16 mouse cellular contexts compared by ENCODE assay signal in the genomic region with DNA sequence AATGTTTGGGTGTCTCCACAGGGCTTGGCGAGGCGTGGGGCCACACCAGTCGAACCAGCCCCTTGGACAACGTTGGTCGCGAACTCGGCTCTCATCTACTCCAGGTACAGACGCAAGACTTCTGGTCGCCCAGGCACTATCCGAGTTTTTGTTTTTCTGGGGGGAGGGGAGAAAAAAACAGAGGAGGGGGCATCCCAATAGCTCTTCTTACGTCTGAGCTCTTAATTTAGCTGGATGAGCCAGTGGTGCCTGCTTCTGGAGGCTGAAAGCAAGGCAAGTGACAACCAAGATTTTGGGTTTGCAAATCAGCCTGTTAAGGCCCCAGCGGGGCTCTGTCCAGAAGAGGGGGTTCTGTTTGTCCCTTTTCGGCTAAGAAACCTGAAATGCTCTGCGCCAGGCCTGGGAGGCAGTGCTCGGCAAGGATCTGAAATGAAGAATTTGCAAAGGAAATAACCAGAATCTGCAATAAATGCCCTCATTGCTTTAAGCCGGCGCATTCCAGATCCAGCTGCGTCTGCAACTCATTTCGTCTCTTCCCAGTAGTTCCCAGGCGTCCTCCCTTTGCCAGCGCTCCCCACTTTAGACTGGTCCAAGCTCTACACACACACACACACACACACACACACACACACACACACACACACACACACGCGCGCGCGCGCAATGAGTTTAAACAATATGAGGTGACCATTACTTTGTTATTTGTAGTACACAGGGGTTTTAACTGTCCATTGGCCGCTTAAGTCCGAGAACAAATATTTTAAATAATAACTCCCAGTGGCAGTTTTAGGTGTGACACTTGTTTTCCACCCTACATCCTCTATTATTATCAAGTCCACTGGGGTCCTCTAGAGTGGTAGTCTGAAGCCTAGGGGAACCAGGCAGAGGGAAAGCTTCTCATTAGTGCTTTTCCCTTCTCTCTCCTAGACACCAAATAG. TPM values are rescaled to one million over a fixed set of nuclear protein-coding genes. Genes with fewer than 3 reads are reported as not detected.
DNase-seq lines count a peak whose midpoint lies in the region; ATAC-seq and TF ChIP-seq lines count a peak whose summit lies in the region.
"Had no signal": no experiment of that assay in that cellular context is flagged by ENCODE, and none has a peak within 500 bp of the region (broad histone marks: within the 10 kb centered on the region; RNA-seq: fewer than 3 reads in every experiment).

No protein-coding gene starts in this region.

- DNase-seq in kidney, adult 2 months = peak; percentile 26
- no peak for DNase-seq in kidney, adult 11 months
- peak; percentile 11 for DNase-seq in R1 (ENCODE audit: low read depth, low spot score)
- DNase-seq in adrenal gland, postnatal 36 days = no peak
- DNase-seq in layer of hippocampus, postnatal 10 days (ENCODE audit: low spot score in 2 of 2) = no peak
- DNase-seq in cerebellum, adult 11 months = no peak
- DNase-seq: adrenal gland, postnatal 10 days; cerebellum, adult 18-20 months; gastrocnemius, postnatal 36 days had no signal

- TF ChIP-seq CTCF in kidney, adult 2 months (conservative IDR thresholded peaks at IDR 0.05; ENCODE audit: insufficient read depth, insufficient read length, low read depth, low read length) = no peak

- TF ChIP-seq POLR2A in kidney, adult 2 months (IDR thresholded peaks at IDR 0.05; ENCODE audit: low read depth, low read length) = no peak

- peak overlapping the region; percentile 23; the same call in 1 of the 2 replicates for H3K4me2 ChIP-seq in embryonic facial prominence, embryonic 15.5 days (replicated peaks)
- H3K4me2 ChIP-seq in limb, embryonic 13.5 days (replicated peaks) = peak overlapping the region; percentile 12; the same call in 1 of the 2 replicates

- H3K9me3 ChIP-seq in embryonic facial prominence, embryonic 15.5 days (replicated peaks) = no peaks in the 10 kb centered on the region
- H3K9me3 ChIP-seq in limb, embryonic 13.5 days = no peaks in the 10 kb centered on the region

- H3K27me3 ChIP-seq in kidney, adult 2 months (replicated peaks; ENCODE audit: control insufficient read depth, insufficient read depth, low read length) = peaks cover 3% of the 10 kb centered on the region; the same call in 1 of the 2 replicates
- H3K27me3 ChIP-seq in embryonic facial prominence, embryonic 15.5 days = peaks cover 97% of the 10 kb centered on the region
- H3K27me3 ChIP-seq in limb, embryonic 13.5 days = peaks cover 95% of the 10 kb centered on the region

- H3K4me3 ChIP-seq in kidney, adult 2 months (ENCODE audit: insufficient read depth, low read depth, low read length) = peak overlapping the region; percentile 21
- no peak overlapping the region for H3K4me3 ChIP-seq in embryonic facial prominence, embryonic 15.5 days (replicated peaks)
- H3K4me3 ChIP-seq in limb, embryonic 13.5 days = no peak overlapping the region

- H3K9ac ChIP-seq in embryonic facial prominence, embryonic 15.5 days = no peak overlapping the region
- H3K9ac ChIP-seq in limb, embryonic 13.5 days = no peak overlapping the region

- H3K4me1 ChIP-seq in kidney, adult 2 months (ENCODE audit: control insufficient read depth, insufficient read depth, low read length) = peaks cover 3% of the 10 kb centered on the region; the same call in 1 of the 2 replicates
- H3K4me1 ChIP-seq in embryonic facial prominence, embryonic 15.5 days = peaks cover 20% of the 10 kb centered on the region
- peaks cover 16% of the 10 kb centered on the region; the same call in 1 of the 2 replicates for H3K4me1 ChIP-seq in limb, embryonic 13.5 days

- H3K36me3 ChIP-seq in kidney, adult 2 months (ENCODE audit: control insufficient read depth, insufficient read depth, low read length) = no peaks in the 10 kb centered on the region; the same call in 1 of the 2 replicates
- H3K36me3 ChIP-seq in embryonic facial prominence, embryonic 15.5 days = no peaks in the 10 kb centered on the region
- no peaks in the 10 kb centered on the region for H3K36me3 ChIP-seq in limb, embryonic 13.5 days

- 26% methylated on average over 29 of the region's 29 CpGs for WGBS in kidney, adult 2 months
- 11% methylated on average over 29 of the region's 29 CpGs for WGBS in embryonic facial prominence, embryonic 15.5 days
- 9% methylated on average over 29 of the region's 29 CpGs for WGBS in limb, embryonic 13.5 days

- peak overlapping the region; percentile 80 for H3K27ac ChIP-seq in kidney, adult 2 months (ENCODE audit: insufficient read depth, low read depth, low read length)
- no peak overlapping the region for H3K27ac ChIP-seq in embryonic facial prominence, embryonic 15.5 days (replicated peaks)
- no peak overlapping the region for H3K27ac ChIP-seq in limb, embryonic 13.5 days

- 0 out of 2 replicates have a peak, but pooled peaks have one; percentile 31 for ATAC-seq in embryonic facial prominence, embryonic 15.5 days (ENCODE audit: insufficient number of reproducible peaks, low FRiP score, low TSS enrichment, low read depth)
- ATAC-seq in limb, embryonic 13.5 days (ENCODE audit: low FRiP score, low read depth) = 0 out of 2 replicates have a peak, but pooled peaks have one; percentile 16
- ATAC-seq: lung, postnatal 0 days; Patski had no signal

RNA-seq across cellular contexts. Expression of gene Sim1, which starts 10.5 kb away (rescaled TPM):
- polyA plus RNA-seq in kidney, adult 2 months (2012; rRNA removed) = 4.2 and 5.8 TPM in 2 replicates
- polyA plus RNA-seq in embryonic facial prominence, embryonic 15.5 days (2015; fragmentation: Nextera tagmentation; extraction: Ambion mirVana) = 0.83 and 1.6 TPM in 2 replicates
- 0.45 and 1.2 TPM in 2 replicates for polyA plus RNA-seq in limb, embryonic 13.5 days (2015; fragmentation: Nextera tagmentation; extraction: Ambion mirVana)
- not detected for total RNA-seq in adrenal gland, postnatal 36 days (2021)
- total RNA-seq in layer of hippocampus, postnatal 10 days (2021) = not detected
- total RNA-seq: adrenal gland, postnatal 10 days; monocyte, adult 5-6 weeks had no signal
- polyA plus RNA-seq: heart, embryonic 16.5 days; large intestine, adult 2 months; lung, postnatal 0 days had no signal

Comparison
In these comparisons a context has a peak if more than half of its experiments do, and no peak if none do; other contexts are left out.
1. DNase-seq: peak in kidney, adult 2 months (single experiment) and R1 (single experiment); none in kidney, adult 11 months (single experiment), adrenal gland, postnatal 36 days (0 of 2), layer of hippocampus, postnatal 10 days (0 of 2) and cerebellum, adult 11 months (single experiment).